Mouse (Mus musculus) intestine, embryonic 15.5 days (tissue): ENCODE measurements at regions not wholly inside any gene's neighbourhood (a gene's known extent, or its start where the extent isn't known, plus 50 kb on each side); places are given as distances from the start of the nearest gene placed in this dataset.

Experiments
- ATAC-seq: fragments of 200-750 bp; cut with Nextera tagmentation; 2 replicates; pipeline ENCODE4 v1.8.0; 2017; ENCODE audit warnings: moderate TSS enrichment, moderate library complexity
- H3K27ac ChIP-seq: fragments of 300-500 bp; sonication (generic); 2 replicates; pipeline ENCODE4 v1.5.1; 2015; ENCODE audit warnings: mild to moderate bottlenecking, inconsistent platforms
- H3K27me3 ChIP-seq: fragments of 300-500 bp; sonication (generic); replicated peaks from 2 replicates; pipeline ENCODE4 v1.6.1; 2015; ENCODE audit warnings: inconsistent platforms
- H3K36me3 ChIP-seq: fragments of 300-500 bp; sonication (generic); 2 replicates; pipeline ENCODE4 v1.6.1; 2015; ENCODE audit warnings: inconsistent platforms
- H3K4me1 ChIP-seq: fragments of 300-500 bp; sonication (generic); replicated peaks from 2 replicates; pipeline ENCODE4 v1.6.1; 2015; ENCODE audit warnings: inconsistent platforms
- H3K4me2 ChIP-seq: fragments of 300-500 bp; sonication (generic); replicated peaks from 2 replicates; pipeline ENCODE4 v1.6.1; 2015; ENCODE audit warnings: mild to moderate bottlenecking, inconsistent platforms
- H3K4me3 ChIP-seq: fragments of 300-500 bp; sonication (generic); replicated peaks from 2 replicates; pipeline ENCODE4 v1.5.1; 2015; ENCODE audit warnings: inconsistent platforms
- H3K9ac ChIP-seq: fragments of 300-500 bp; sonication (generic); 2 replicates; pipeline ENCODE4 v1.6.1; 2015; ENCODE audit warnings: inconsistent platforms
- H3K9me3 ChIP-seq: fragments of 300-500 bp; sonication (generic); 2 replicates; pipeline ENCODE4 v1.6.1; 2016; ENCODE audit warnings: inconsistent platforms
- WGBS: fragments of 180-500 bp; shearing (Covaris S2); methylation state at CpG from one replicate; pipeline ENCODE4 v1.1.7; 2015; 5-methylcytosine and 5-hydroxymethylcytosine counted together

DNA sequence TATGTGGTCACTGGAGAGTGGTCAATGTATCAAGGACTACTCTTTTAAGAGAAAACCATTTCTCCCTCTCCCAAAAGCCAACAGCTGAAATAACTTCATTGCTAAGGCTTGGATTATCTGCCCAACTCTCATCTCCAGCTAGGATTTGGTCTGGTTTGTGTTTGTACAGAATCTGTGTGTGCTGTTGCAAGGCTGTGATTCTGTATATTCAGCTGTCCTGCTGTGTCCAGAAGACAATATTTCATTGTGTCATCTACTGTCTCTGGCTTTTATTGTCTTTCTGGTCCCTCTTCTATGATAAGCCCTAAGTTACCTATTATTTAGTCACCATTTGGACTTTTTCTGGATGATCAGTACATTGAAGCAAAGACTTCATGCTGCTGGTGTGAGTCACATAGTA lies 110.9 kb downstream of the Cenpc1 start:
- Histone ChIP-seq H3K4me1 (no peaks in the 10 kb centered on the region), H3K27ac (no peak overlapping the region), H3K4me2 (no peak overlapping the region), H3K27me3 (no peaks in the 10 kb centered on the region), H3K9ac (no peak overlapping the region), H3K36me3 (no peaks in the 10 kb centered on the region), H3K9me3 (no peaks in the 10 kb centered on the region), H3K4me3 (no peak overlapping the region)
- no peak for ATAC-seq

DNA sequence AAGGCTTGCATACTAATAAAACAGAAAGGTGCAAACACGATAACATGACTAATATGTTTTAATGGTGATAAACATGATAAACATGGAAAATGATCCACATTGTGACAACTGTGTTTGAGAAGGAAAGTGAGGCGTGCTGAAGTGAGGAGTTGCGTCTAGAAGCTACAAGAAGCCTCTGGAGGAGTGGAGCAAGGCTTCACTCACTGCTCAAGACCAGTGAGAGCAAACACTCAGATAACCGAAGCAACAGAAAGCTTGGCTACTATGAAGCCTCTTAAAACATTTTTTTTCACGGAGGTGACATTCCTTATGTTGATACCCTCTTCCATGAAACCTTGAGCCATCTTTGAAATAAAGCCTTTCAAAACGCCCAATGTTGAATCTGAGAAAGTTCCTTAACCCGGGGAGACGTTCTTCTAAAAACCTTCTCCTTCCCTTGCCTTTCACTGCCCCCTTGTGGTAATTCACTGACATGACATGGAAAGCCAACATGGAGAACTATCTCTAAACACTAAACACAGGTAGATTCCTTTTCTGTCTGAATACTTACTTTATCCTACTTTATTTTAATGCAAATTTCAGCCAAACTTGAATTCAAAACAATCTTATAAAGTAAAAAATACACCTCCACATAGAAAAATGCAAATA lies 128.6 kb downstream of the Cenpc1 start:
- H3K36me3 ChIP-seq: no peaks in the 10 kb centered on the region
- no peak overlapping the region for H3K4me3 ChIP-seq
- 40% methylated on average over 8 of the region's 8 CpGs for WGBS
- no peak overlapping the region for H3K27ac ChIP-seq
- H3K9ac ChIP-seq: no peak overlapping the region
- no peak for ATAC-seq
- H3K4me2 ChIP-seq: no peak overlapping the region
- no peaks in the 10 kb centered on the region for H3K9me3 ChIP-seq
- no peaks in the 10 kb centered on the region for H3K27me3 ChIP-seq
- no peaks in the 10 kb centered on the region for H3K4me1 ChIP-seq

DNA sequence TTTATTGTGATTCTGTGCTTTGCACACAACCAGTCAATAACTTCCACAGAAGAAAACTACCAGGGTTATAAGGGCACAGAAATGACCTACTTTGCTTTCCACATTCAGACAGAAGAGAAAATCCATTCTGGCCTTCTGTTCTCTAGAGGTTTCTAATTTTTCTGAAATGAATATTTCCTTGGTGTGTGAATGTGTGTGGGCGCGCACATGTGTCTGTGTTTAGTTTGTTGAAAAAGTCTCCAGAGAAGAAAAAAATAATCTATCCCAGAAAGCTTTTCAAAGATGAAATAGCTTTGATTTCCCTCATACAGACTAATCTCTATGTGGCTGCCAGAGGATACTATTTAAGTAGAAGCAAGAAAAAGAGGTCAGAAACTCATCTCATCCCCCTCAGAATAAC lies 147.1 kb downstream of the Cenpc1 start:
- Histone ChIP-seq H3K9me3 (no peaks in the 10 kb centered on the region), H3K27me3 (no peaks in the 10 kb centered on the region), H3K27ac (no peak overlapping the region), H3K36me3 (no peaks in the 10 kb centered on the region), H3K4me3 (no peak overlapping the region), H3K4me2 (no peak overlapping the region), H3K4me1 (no peaks in the 10 kb centered on the region), H3K9ac (no peak overlapping the region)
- no peak for ATAC-seq
- 92% methylated on average over 2 of the region's 2 CpGs for WGBS

DNA sequence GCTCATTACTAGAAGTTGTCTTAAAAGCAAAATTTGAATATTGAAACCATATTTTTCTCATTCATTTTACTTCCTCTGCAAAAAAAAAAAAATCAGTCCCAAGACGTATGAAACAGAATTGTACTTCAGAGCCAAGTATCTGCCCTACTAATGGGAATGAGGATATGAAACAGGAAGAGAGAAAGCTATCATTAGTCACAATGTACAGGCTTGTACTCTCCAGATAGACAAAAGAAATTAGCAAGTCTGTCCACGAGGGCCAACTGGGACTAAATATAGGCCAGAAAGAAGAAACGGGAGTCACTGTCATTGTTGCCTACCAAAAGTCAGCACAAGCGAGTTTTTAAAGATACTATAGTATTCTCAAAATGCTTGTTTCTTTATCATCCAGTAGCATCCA lies 150.4 kb downstream of the Cenpc1 start:
- Histone ChIP-seq H3K4me3 (no peak overlapping the region), H3K27ac (no peak overlapping the region), H3K4me2 (no peak overlapping the region), H3K9ac (no peak overlapping the region), H3K27me3 (no peaks in the 10 kb centered on the region), H3K4me1 (no peaks in the 10 kb centered on the region), H3K9me3 (no peaks in the 10 kb centered on the region), H3K36me3 (no peaks in the 10 kb centered on the region)
- 66% methylated on average over 4 of the region's 4 CpGs for WGBS
- ATAC-seq: no peak

GRCm38 (mm10) chr5:85896452-85896851 lies 168.9 kb downstream of the Cenpc1 start:
- no peak overlapping the region for H3K27ac ChIP-seq
- H3K36me3 ChIP-seq: no peaks in the 10 kb centered on the region
- 55% methylated on average over 6 of the region's 6 CpGs for WGBS
- no peaks in the 10 kb centered on the region for H3K4me1 ChIP-seq
- H3K9me3 ChIP-seq: no peaks in the 10 kb centered on the region
- no peak overlapping the region for H3K4me3 ChIP-seq
- no peak for ATAC-seq
- no peak overlapping the region for H3K9ac ChIP-seq
- H3K4me2 ChIP-seq: no peak overlapping the region
- H3K27me3 ChIP-seq: no peaks in the 10 kb centered on the region

DNA sequence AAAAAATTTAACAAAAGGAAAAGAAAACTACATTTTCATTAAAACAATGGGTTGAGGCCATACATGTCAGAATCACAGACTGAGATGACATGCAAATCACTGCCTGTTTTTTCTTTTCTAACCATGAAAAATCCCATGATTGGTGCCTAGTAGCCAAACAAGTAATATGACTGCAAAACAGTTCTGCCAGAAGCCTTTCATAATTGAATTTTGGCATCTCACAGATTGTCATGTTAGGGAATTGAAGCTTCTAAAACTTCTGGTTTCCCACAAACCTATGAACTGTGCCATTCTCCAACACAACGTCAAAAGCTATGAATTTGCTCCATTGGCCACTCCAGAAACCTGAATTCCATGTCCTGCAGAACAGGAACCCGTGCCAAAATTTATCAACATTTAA lies 169.6 kb downstream of the Cenpc1 start:
- no peaks in the 10 kb centered on the region for H3K27me3 ChIP-seq
- no peak overlapping the region for H3K4me2 ChIP-seq
- H3K9ac ChIP-seq: no peak overlapping the region
- H3K4me1 ChIP-seq: no peaks in the 10 kb centered on the region
- ATAC-seq: no peak
- no peak overlapping the region for H3K4me3 ChIP-seq
- H3K36me3 ChIP-seq: no peaks in the 10 kb centered on the region
- H3K27ac ChIP-seq: no peak overlapping the region
- WGBS: 61% methylated on average over 2 of the region's 2 CpGs
- H3K9me3 ChIP-seq: no peaks in the 10 kb centered on the region

DNA sequence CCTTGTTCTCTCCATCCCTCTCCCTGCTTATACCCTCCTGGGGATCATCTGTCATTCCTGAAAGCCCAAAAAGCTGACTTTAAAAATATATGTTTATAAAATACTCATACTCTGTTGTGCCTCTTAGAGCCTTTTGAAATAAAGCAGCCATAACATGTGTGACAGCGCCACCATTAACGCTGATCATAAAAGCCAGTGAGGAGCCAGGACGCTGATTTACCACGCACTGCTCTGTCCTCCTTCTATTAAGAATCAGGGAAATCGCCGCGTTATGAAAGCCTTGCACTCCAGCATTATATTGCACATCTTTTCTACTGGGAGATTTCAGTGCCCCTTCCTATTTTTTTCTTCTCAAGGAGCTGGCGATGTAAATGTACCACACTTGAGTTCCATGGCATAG lies 195.1 kb downstream of the Cenpc1 start:
- H3K4me2 ChIP-seq: no peak overlapping the region
- 52% methylated on average over 8 of the region's 8 CpGs for WGBS
- H3K27me3 ChIP-seq: no peaks in the 10 kb centered on the region

DNA sequence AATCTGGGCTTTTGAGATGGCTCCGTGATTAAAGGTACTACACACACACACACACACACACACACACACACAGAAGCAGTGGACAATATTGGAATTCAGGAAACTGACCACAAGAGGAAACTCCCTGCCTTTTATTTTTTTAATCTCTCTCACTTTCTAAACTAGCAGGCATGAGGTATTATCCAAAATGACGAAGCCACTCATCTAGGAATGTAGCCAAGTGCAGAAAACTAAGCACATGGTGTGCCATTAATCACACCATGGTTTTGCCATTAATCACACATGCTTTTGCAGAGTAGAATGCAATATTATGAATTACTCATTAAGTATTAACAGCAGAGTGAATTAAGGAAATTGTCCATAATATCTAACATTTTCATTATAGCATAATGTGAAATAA lies 232.8 kb downstream of the Cenpc1 start:
- H3K9ac ChIP-seq: no peak overlapping the region
- H3K36me3 ChIP-seq: no peaks in the 10 kb centered on the region
- H3K27me3 ChIP-seq: no peaks in the 10 kb centered on the region
- no peaks in the 10 kb centered on the region for H3K9me3 ChIP-seq
- no peak overlapping the region for H3K27ac ChIP-seq
- no peaks in the 10 kb centered on the region for H3K4me1 ChIP-seq
- H3K4me3 ChIP-seq: no peak overlapping the region
- WGBS: 76% methylated on average over 2 of the region's 2 CpGs
- H3K4me2 ChIP-seq: no peak overlapping the region
- ATAC-seq: no peak

More for the DNA sequence above, 195.1 kb downstream of the Cenpc1 start:
- Histone ChIP-seq H3K4me1 (no peaks in the 10 kb centered on the region), H3K9ac (no peak overlapping the region), H3K27ac (no peak overlapping the region), H3K9me3 (no peaks in the 10 kb centered on the region), H3K4me3 (no peak overlapping the region), H3K36me3 (no peaks in the 10 kb centered on the region)
- ATAC-seq: no peak

DNA sequence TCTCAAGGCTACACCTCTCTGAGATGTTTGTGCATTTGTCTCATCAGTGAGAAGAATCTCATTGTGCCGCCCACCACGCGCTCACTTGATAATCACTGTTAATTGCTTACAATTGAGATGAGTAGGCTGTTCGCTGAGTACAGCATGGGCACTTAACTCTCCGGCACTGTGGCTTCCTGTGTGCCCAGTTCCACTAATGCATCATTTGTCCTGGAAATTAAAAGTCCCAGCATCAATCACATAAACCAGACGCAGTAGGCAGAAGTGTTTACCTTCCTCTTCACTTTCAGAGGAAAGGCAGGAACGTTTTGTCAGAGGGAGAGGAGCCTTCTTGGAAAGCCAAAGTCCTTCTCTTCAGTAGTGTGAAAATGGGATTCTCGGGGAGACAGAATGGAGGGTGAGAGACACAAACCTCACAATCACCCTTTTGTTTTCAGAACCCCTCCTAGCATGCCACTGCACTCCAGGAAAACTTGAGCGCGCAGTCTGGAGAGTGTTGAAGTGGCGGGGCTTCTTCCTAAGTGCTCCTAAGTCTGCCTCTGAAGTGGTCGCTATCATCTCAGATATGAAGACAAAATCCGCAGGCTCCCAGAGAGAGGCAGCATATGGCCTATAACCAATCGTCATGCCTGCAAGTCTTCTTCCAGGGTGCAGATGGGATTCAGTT lies 269.7 kb downstream of the Cenpc1 start:
- Histone ChIP-seq H3K4me3 (no peak overlapping the region), H3K27ac (no peak overlapping the region), H3K9ac (no peak overlapping the region), H3K9me3 (no peaks in the 10 kb centered on the region), H3K4me1 (no peaks in the 10 kb centered on the region), H3K36me3 (no peaks in the 10 kb centered on the region), H3K4me2 (no peak overlapping the region), H3K27me3 (no peaks in the 10 kb centered on the region)
- no peak for ATAC-seq
- WGBS: 41% methylated on average over 14 of the region's 14 CpGs

GRCm38 (mm10) chr5:85793148-85793547 lies 272.2 kb downstream of the Cenpc1 start:
- H3K9me3 ChIP-seq: no peaks in the 10 kb centered on the region
- no peak for ATAC-seq
- H3K27me3 ChIP-seq: no peaks in the 10 kb centered on the region
- no peaks in the 10 kb centered on the region for H3K36me3 ChIP-seq
- no peaks in the 10 kb centered on the region for H3K4me1 ChIP-seq
- H3K4me3 ChIP-seq: no peak overlapping the region
- 82% methylated on average over 4 of the region's 4 CpGs for WGBS
- H3K4me2 ChIP-seq: no peak overlapping the region
- no peak overlapping the region for H3K9ac ChIP-seq
- no peak overlapping the region for H3K27ac ChIP-seq

DNA sequence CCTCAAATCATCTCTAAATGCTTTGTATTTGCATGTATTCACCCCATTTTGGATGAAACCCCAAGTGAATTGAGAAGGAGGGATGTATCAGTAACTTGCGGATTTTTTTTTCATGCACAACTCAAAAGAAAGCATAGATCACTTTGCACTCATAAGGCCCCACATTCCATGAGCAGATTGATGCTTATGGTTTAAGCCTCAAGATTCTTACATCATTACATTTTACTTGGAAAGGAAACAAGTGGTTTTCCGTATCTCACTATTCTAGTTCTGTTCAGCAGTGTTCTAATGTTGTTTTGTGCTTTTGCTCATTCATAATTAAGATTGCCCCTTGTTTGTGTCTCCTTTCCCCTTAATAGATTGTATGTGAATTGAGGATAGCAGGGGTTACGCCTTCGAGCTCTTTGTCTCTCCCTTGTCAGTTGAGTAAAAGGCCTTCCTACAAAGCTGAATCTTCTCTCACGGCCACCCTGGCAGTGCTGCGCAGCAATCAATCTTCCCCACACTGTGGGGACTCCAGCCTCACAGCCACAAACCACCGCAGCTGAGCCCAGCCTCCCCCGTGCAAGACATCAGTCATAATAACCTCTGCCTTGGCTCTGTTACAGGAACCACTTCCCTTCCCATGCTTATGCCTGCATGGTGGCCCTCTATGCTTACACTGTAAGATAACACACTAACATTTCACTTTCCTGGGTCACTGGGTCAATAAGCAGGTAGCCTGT lies 284.5 kb downstream of the Cenpc1 start:
- ATAC-seq: peak; percentile 43; the same call in 1 of the 2 replicates
- no peaks in the 10 kb centered on the region for H3K9me3 ChIP-seq
- no peak overlapping the region for H3K4me2 ChIP-seq
- no peak overlapping the region for H3K9ac ChIP-seq
- no peak overlapping the region for H3K27ac ChIP-seq
- 35% methylated on average over 8 of the region's 8 CpGs for WGBS
- H3K4me1 ChIP-seq: no peaks in the 10 kb centered on the region
- no peaks in the 10 kb centered on the region for H3K36me3 ChIP-seq
- no peaks in the 10 kb centered on the region for H3K27me3 ChIP-seq
- H3K4me3 ChIP-seq: no peak overlapping the region

- ATAC-seq: no peak
- no peaks in the 10 kb centered on the region for H3K27me3 ChIP-seq
- WGBS: 63% methylated on average over 5 of the region's 5 CpGs
These were observed 285.4 kb downstream of the Cenpc1 start for GRCm38 (mm10) chr5:85780017-85780416.

DNA sequence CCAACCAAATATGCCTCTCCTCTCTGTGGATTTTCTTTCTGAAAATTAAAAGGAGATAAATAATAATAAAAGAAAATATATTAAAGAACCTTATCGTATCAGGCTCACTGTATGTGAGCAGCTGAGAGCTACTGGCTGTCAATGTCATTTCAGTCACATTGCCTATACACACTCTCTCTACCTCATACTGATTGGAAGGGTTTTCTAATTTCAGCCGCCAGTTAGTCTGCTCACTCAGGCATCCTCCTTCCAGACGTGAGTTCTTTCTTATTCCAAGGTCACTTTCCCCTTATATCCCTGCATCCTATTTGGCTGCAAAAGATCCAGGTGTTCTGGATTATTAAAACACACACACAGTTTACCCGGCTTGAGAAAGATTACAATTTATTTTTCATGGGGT lies 286.2 kb downstream of the Cenpc1 start:
- H3K9me3 ChIP-seq: no peaks in the 10 kb centered on the region
- no peak overlapping the region for H3K4me2 ChIP-seq
- no peak overlapping the region for H3K27ac ChIP-seq
- no peaks in the 10 kb centered on the region for H3K36me3 ChIP-seq
- no peak overlapping the region for H3K9ac ChIP-seq
- H3K4me1 ChIP-seq: no peaks in the 10 kb centered on the region
- 72% methylated on average over 4 of the region's 4 CpGs for WGBS
- no peaks in the 10 kb centered on the region for H3K27me3 ChIP-seq
- H3K4me3 ChIP-seq: no peak overlapping the region
- ATAC-seq: no peak

More at GRCm38 (mm10) chr5:85780017-85780416, 285.4 kb downstream of the Cenpc1 start:
- no peak overlapping the region for H3K4me3 ChIP-seq
- H3K4me1 ChIP-seq: no peaks in the 10 kb centered on the region
- no peaks in the 10 kb centered on the region for H3K36me3 ChIP-seq
- H3K9ac ChIP-seq: no peak overlapping the region
- H3K9me3 ChIP-seq: no peaks in the 10 kb centered on the region
- no peak overlapping the region for H3K4me2 ChIP-seq
- H3K27ac ChIP-seq: no peak overlapping the region
